Mouse (Mus musculus) naive thymus-derived CD4-positive, alpha-beta T cell, adult 5 months (primary cell): ENCODE data around the gene Alkbh3. TPM values are rescaled to one million over a fixed set of nuclear protein-coding genes. Genes with fewer than 3 reads are reported as not detected.

Experiments
- polyA plus RNA-seq: library from polyadenylated mRNA; unstranded; fragments of 100-300 nt; shearing (Covaris generic); gene quantifications from one replicate; pipeline ENCODE4 v1.2.1, GENCODE M21; 2017

Alkbh3 gene
- polyA plus RNA-seq, result 51.3 TPM

DNA sequence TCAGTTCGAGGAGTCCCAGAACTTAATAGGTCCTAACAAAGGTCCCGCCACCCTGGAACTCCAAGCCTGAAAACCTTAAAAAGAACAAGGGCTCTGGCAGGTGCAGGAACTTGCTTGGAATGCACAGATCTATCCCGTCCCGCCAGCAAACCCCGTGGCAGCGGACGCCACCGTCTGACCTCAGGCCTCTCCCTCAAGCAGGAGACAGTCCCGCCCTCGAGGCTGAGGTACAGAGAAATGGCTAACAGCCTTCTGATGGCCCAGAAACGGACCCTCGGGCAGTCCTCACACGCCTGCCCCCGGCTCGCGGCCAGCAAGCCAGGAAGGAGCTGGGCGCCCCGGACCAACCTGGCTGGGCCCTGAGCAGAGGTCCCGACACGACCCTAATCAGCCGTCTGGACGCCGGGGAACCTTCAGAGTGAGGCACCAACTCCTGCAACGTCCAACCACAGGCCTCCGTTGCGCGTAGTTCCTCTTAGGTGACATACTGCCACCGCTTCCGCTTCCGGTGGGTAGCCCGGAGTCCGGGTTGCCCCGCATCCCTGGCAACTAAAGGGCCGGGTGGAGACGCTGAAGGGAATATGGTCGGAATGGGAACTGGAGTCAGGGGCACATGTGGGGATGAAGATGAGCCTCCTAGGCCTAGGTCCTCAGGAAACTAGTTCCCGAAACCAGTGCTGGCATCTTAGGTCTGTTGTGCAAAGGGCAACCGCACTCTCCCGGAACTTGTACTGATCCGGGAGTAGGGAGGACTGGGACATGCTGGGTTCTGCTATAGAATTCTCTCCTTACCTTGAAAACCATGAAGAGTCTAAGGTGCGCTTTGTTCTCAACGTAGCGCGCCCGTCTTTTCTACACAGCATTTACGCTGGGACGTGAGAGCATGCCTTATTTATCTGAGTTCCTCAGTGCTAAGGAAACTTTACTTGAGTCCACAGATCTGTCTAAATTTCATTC lies at the start of gene Alkbh3:
TSS of gene Alkbh3 (minus strand) at position 473 of the 957 bp plus-strand sequence.

GRCm38 (mm10) chr2:93996254-93996653 lies 14.4 kb downstream of the Alkbh3 start, which contains the start of gene Gm27027:
Gm27027 (minus strand) TSS chr2:93996354.

DNA sequence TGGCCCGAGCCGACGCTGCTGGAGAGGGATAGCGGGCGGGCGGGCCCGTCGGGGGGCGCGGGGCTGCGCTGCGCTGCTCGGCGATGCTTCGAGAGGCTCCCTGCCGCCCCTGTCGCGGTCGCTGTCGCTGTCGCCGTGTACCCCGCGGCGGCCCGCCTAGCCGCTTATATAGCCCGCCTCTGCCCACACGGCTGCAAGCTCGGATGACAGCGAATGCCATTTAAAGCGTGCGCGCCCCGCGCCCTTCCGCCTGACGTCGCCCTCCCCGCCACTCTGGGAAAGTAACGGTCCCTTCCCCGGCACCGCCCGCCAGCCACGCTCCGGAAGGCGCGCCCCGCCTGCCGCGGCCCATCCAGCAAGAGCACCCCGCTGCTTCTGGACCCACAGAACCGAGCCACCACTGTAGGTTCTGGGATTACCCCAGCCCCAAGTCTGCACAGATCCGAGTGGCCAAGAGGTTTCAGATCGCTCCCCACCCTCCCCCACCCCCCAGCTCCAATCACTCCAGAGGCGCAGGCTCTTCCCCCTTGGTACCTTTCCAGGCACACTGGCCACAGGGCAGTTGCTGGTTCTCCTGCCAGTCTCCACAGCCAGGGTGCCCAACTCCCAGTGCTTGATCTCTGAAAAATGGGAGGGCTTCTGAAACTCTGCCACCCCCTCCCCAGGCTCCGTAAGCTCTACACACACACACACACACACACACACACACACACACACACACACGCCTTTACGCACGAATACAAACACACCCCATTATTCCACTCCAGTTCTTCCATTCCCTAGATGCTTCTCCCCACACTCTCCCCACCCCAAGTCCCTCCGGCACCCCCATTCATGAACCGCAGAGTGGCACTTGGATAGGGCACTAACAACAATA lies 53.5 kb downstream of the Alkbh3 start, which contains the start of gene Gm13889:
TSS of gene Gm13889 (minus strand) at position 294 of the 877 bp plus-strand sequence.

Other genes with a start within 250 kb of the Alkbh3 start
- 66.6 TPM for gene Ext2, start 188.2 kb downstream of the Alkbh3 start, polyA plus RNA-seq
- gene Accs, start 160.9 kb downstream of the Alkbh3 start, polyA plus RNA-seq, result 9.1 TPM
- gene Accsl, start 141.7 kb downstream of the Alkbh3 start, polyA plus RNA-seq, result not detected
- 0.29 TPM for gene Gm13889, start 53.6 kb downstream of the Alkbh3 start, polyA plus RNA-seq
- gene Gm27027, start 14.5 kb downstream of the Alkbh3 start, polyA plus RNA-seq, result not detected
- gene Hsd17b12, start 147.2 kb upstream of the Alkbh3 start, polyA plus RNA-seq, result 40.7 TPM